In the genomic region with DNA sequence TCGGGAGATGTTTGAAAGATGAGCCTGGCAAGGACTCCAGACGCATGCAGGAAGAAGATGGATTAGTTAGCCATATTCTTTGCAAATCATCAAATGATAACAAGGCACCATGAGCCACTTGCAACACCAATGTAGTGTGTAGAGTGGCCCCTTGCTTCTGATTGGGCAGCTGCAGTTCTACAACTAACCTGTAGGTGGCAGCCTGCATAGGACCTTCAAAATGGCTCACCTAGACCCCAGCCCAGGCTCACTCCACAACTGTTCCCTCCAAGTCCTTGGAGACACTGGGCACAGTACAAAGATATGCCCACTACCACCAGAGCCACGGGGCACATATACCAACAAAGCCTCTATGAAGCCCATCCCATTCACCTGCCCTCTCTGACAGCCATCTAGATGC, we compare ENCODE assay signal across 11 mouse cellular contexts. TPM values are rescaled to one million over a fixed set of nuclear protein-coding genes. Genes with fewer than 3 reads are reported as not detected.
DNase-seq lines count a peak whose midpoint lies in the region; ATAC-seq lines count a peak whose summit lies in the region.
"Had no signal": no experiment of that assay in that cellular context is flagged by ENCODE, and none has a peak within 500 bp of the region (broad histone marks: within the 10 kb centered on the region; RNA-seq: fewer than 3 reads in every experiment).

No protein-coding gene starts in this region.

- no peak overlapping the region for H3K4me2 ChIP-seq in heart, embryonic 11.5 days

- H3K27me3 ChIP-seq in heart, embryonic 11.5 days (ENCODE audit: control insufficient read depth, insufficient read depth, low read length) = no peaks in the 10 kb centered on the region
- H3K27me3 ChIP-seq: megakaryocyte, embryonic 14.5 days had no signal

- DNase-seq in heart, postnatal 10 days = peak; percentile 4 to 9
- peak; percentile 11 for DNase-seq in right cerebral cortex, adult 18-20 months
- no peak for DNase-seq in right cerebral cortex, postnatal 25 days
- peak; percentile 48 for DNase-seq in embryo, embryonic 11 days
- peak; percentile 30 for DNase-seq in mesoderm, embryonic 11.5 days (ENCODE audit: low read depth, low spot score)
- DNase-seq in urinary bladder, postnatal 36 days (ENCODE audit: low spot score in 2 of 2) = no peak

- no peak overlapping the region for H3K4me3 ChIP-seq in heart, embryonic 11.5 days (ENCODE audit: low read depth, low read length)

- no peaks in the 10 kb centered on the region for H3K36me3 ChIP-seq in heart, embryonic 11.5 days (ENCODE audit: control insufficient read depth, insufficient read depth, low read length)

- ATAC-seq in heart, embryonic 11.5 days (replicated peaks; ENCODE audit: insufficient number of reproducible peaks, low FRiP score, low TSS enrichment) = no peak
- ATAC-seq in inflammation-experienced regulatory T-cells, adult 6 months = no peak

- intact Hi-C loops in heart, postnatal 10 days (cut with DNase I) = loop anchor here (10.0 kb wide), 1 partner anchor 609 kb away; no protein-coding TSS in a partner anchor

- H3K4me1 ChIP-seq in heart, embryonic 11.5 days (ENCODE audit: control insufficient read depth, insufficient read depth, low read length) = no peaks in the 10 kb centered on the region
- H3K4me1 ChIP-seq: megakaryocyte, embryonic 14.5 days had no signal

- H3K9ac ChIP-seq in heart, embryonic 11.5 days (ENCODE audit: low read depth, low read length) = no peak overlapping the region

- WGBS in heart, embryonic 11.5 days (ENCODE audit: insufficient replicate concordance) = 37% methylated on average over 3 of the region's 3 CpGs

- H3K9me3 ChIP-seq in heart, embryonic 11.5 days (replicated peaks; ENCODE audit: control insufficient read depth, low read length) = no peaks in the 10 kb centered on the region

- no peak overlapping the region for H3K27ac ChIP-seq in heart, embryonic 11.5 days (ENCODE audit: low read depth, low read length)

RNA-seq across cellular contexts. Expression of a gene that starts 35.4 kb away (rescaled TPM):
- not detected for total RNA-seq in heart, postnatal 10 days (2021)
- polyA plus RNA-seq in heart, embryonic 11.5 days (2014; fragmentation: Nextera tagmentation; extraction: Ambion mirVana) = not detected in 2 replicates
- not detected for polyA plus RNA-seq in inflammation-experienced regulatory T-cells, adult 6 months (2017; shearing (Covaris generic))
- total RNA-seq: adrenal gland, postnatal 36 days; heart, postnatal 14 days had no signal

RNA-seq across cellular contexts. Expression of a gene that starts 52.3 kb away (rescaled TPM):
- under 1 TPM; 0.15 to 0.22 TPM for total RNA-seq in heart, postnatal 10 days (2021)
- 0.21 TPM in 1 of 2 replicates, not detected in the other for polyA plus RNA-seq in heart, embryonic 11.5 days (2014; fragmentation: Nextera tagmentation; extraction: Ambion mirVana)
- not detected for polyA plus RNA-seq in inflammation-experienced regulatory T-cells, adult 6 months (2017; shearing (Covaris generic))

Comparison
In these comparisons a context has a peak if more than half of its experiments do, and no peak if none do; other contexts are left out.
1. DNase-seq: peak in heart, postnatal 10 days (2 of 2), right cerebral cortex, adult 18-20 months (single experiment), embryo, embryonic 11 days (single experiment) and mesoderm, embryonic 11.5 days (single experiment); none in right cerebral cortex, postnatal 25 days (single experiment) and urinary bladder, postnatal 36 days (0 of 2).